Mouse (Mus musculus) liver, embryonic 14.5 days (tissue): ENCODE measurements around the gene Hoxb5. TPM values are rescaled to one million over a fixed set of nuclear protein-coding genes. Genes with fewer than 3 reads are reported as not detected.

Experiments used
- ATAC-seq: fragments of 200-750 bp; cut with Nextera tagmentation; 2 replicates; pipeline ENCODE4 v1.8.0; 2017; ENCODE audit warnings: moderate number of reproducible peaks, mild to moderate bottlenecking, moderate library complexity; ENCODE audit not compliant: insufficient read depth
- DNase-seq, 3 experiments: peaks; one replicate each; pipeline ENCODE4 v3.0.0-alpha.2; 2012 to 2013; ENCODE audit warnings: low read depth in 3 of 3, low spot score in 3 of 3
- H3K27ac ChIP-seq: fragments of 300-500 bp; sonication (generic); 2 replicates; pipeline ENCODE4 v1.5.1; 2014; ENCODE audit warnings: moderate library complexity, mild to moderate bottlenecking, control low read depth, inconsistent platforms
- H3K27me3 ChIP-seq: fragments of 300-500 bp; sonication (generic); 2 replicates; pipeline ENCODE4 v1.6.1; 2014; ENCODE audit warnings: mild to moderate bottlenecking, low read length, moderate library complexity; ENCODE audit not compliant: control insufficient read depth, insufficient read depth
- H3K36me3 ChIP-seq: fragments of 300-500 bp; sonication (generic); replicated peaks from 2 replicates; pipeline ENCODE4 v1.6.1; 2014; ENCODE audit warnings: low read depth; ENCODE audit not compliant: control insufficient read depth, insufficient read depth
- H3K4me1 ChIP-seq, 2 experiments: fragments of 200-500 bp in 1 of 2; fragments of 300-500 bp in 1 of 2; sonication (generic) in 1 of 2; replicated peaks; 2 replicates each; pipeline ENCODE4 v1.6.1; 2012 to 2014; ENCODE audit warnings: antibody characterized with exemption in 1 of 2, inconsistent platforms in 1 of 2, low read length in 1 of 2; ENCODE audit not compliant: control insufficient read depth in 2 of 2, insufficient read depth in 2 of 2
- H3K4me2 ChIP-seq: fragments of 300-500 bp; sonication (generic); 2 replicates; pipeline ENCODE4 v1.6.1; 2014; ENCODE audit warnings: low read depth, mild to moderate bottlenecking, control low read depth, moderate library complexity
- H3K4me3 ChIP-seq, 2 experiments: fragments of 200-500 bp in 1 of 2; fragments of 300-500 bp in 1 of 2; sonication (generic) in 1 of 2; 2 replicates each; pipeline ENCODE4 v1.5.1; 2012 to 2014; ENCODE audit warnings: low read depth in 2 of 2, low read length in 2 of 2, mild to moderate bottlenecking in 2 of 2, control low read depth in 1 of 2, inconsistent platforms in 1 of 2, moderate library complexity in 1 of 2; ENCODE audit not compliant: insufficient read depth in 1 of 2
- H3K9ac ChIP-seq: fragments of 300-500 bp; sonication (generic); replicated peaks from 2 replicates; pipeline ENCODE4 v1.6.1; 2014; ENCODE audit warnings: mild to moderate bottlenecking, control low read depth, moderate library complexity
- H3K9me3 ChIP-seq: fragments of 300-500 bp; sonication (generic); 2 replicates; pipeline ENCODE4 v1.6.1; 2016; ENCODE audit warnings: low read length, mixed read lengths; ENCODE audit not compliant: control insufficient read depth
- CTCF ChIP-seq: IDR thresholded peaks from 2 replicates; pipeline ENCODE4 v1.5.1; 2016; ENCODE audit warnings: antibody characterized with exemption, low read depth, control low read depth
- EP300 ChIP-seq: IDR thresholded peaks from 2 replicates; pipeline ENCODE4 v1.6.1; 2016; ENCODE audit warnings: antibody characterized with exemption, low read depth
- WGBS: fragments of 180-500 bp; shearing (Covaris S2); extraction: QIAGEN DNeasy Blood & Tissue Kit; methylation state at CpG from one replicate; pipeline ENCODE4 v1.1.7; 2014; ENCODE audit not compliant: insufficient replicate concordance; 5-methylcytosine and 5-hydroxymethylcytosine counted together
- polyA plus RNA-seq, 2 experiments: library from polyadenylated mRNA; depleted of rRNA in 1 of 2; stranded (reverse) in 1 of 2; unstranded in 1 of 2; fragments of >200 nt; fragmentation: Nextera tagmentation in 1 of 2; extraction: Ambion mirVana in 1 of 2; gene quantifications; 2 replicates each; pipeline versions ENCODE4 v1.2.1 to v1.2.3; 2012 to 2014

The Hoxb5 gene
- polyA plus RNA-seq, 2 experiments, result 0.06 to 0.23 TPM

- Histone ChIP-seq H3K27ac (no peak overlapping the region), H3K4me2 (no peak overlapping the region), H3K4me3 (no peak overlapping the region), H3K36me3 (no peaks in the 10 kb centered on the region), H3K9ac (no peak overlapping the region), H3K4me1 (no peaks in the 10 kb centered on the region), H3K27me3 (peaks cover 100% of the 10 kb centered on the region), H3K9me3 (no peaks in the 10 kb centered on the region)
- ATAC-seq, result no peak
- TF ChIP-seq CTCF, result no peak
- 5% methylated on average over 31 of the region's 31 CpGs for WGBS
- DNase-seq, result no peak
Observed at GRCm38 (mm10) chr11:96279421-96280233, 23.5 kb upstream of the Hoxb5 start.

- no peak for ATAC-seq
- 16% methylated on average over 8 of the region's 8 CpGs for WGBS
- no peak overlapping the region for H3K4me3 ChIP-seq
Observed at GRCm38 (mm10) chr11:96280399-96281378, 22.4 kb upstream of the Hoxb5 start.

GRCm38 (mm10) chr11:96281396-96281795 is 21.7 kb upstream of the Hoxb5 start:
- ATAC-seq (no peak), DNase-seq (no peak)
- TF ChIP-seq EP300 (no peak), CTCF (no peak)
- Histone ChIP-seq H3K36me3 (no peaks in the 10 kb centered on the region), H3K9ac (no peak overlapping the region), H3K4me3 (no peak overlapping the region), H3K9me3 (no peaks in the 10 kb centered on the region), H3K27ac (no peak overlapping the region), H3K4me2 (no peak overlapping the region), H3K27me3 (peaks cover 100% of the 10 kb centered on the region), H3K4me1 (no peaks in the 10 kb centered on the region)
- WGBS, result 5% methylated on average over 18 of the region's 18 CpGs

More at GRCm38 (mm10) chr11:96280399-96281378, 22.4 kb upstream of the Hoxb5 start:
- H3K27me3 ChIP-seq, result peaks cover 100% of the 10 kb centered on the region
- TF ChIP-seq EP300 (no peak), CTCF (no peak)
- no peak for DNase-seq
- no peaks in the 10 kb centered on the region for H3K9me3 ChIP-seq
- no peaks in the 10 kb centered on the region for H3K36me3 ChIP-seq
- H3K27ac ChIP-seq, result no peak overlapping the region
- H3K4me1 ChIP-seq, result no peaks in the 10 kb centered on the region
- H3K9ac ChIP-seq, result no peak overlapping the region
- no peak overlapping the region for H3K4me2 ChIP-seq

GRCm38 (mm10) chr11:96281855-96282570 is 21.1 kb upstream of the Hoxb5 start, which contains the start of gene Hoxb8:
Gene Hoxb8, plus strand, starts transcription at chr11:96281905.
- Histone ChIP-seq H3K4me2 (no peak within 1 kb of the TSS), H3K27ac (no peak within 1 kb of the TSS), H3K4me1 (no peaks in the 10 kb centered on the region), H3K9ac (no peak within 1 kb of the TSS), H3K36me3 (no peaks in the 10 kb centered on the region), H3K4me3 (no peak within 1 kb of the TSS), H3K27me3 (peaks cover 100% of the 10 kb centered on the region), H3K9me3 (no peaks in the 10 kb centered on the region)
- DNase-seq, result no peak
- TF ChIP-seq EP300 (no peak), CTCF (no peak)
- WGBS, result 2% methylated on average over 27 of the region's 27 CpGs
- no peak for ATAC-seq
